Mouse (Mus musculus): ENCODE measurements around the gene Mbd6.

Mbd6 gene

DNA sequence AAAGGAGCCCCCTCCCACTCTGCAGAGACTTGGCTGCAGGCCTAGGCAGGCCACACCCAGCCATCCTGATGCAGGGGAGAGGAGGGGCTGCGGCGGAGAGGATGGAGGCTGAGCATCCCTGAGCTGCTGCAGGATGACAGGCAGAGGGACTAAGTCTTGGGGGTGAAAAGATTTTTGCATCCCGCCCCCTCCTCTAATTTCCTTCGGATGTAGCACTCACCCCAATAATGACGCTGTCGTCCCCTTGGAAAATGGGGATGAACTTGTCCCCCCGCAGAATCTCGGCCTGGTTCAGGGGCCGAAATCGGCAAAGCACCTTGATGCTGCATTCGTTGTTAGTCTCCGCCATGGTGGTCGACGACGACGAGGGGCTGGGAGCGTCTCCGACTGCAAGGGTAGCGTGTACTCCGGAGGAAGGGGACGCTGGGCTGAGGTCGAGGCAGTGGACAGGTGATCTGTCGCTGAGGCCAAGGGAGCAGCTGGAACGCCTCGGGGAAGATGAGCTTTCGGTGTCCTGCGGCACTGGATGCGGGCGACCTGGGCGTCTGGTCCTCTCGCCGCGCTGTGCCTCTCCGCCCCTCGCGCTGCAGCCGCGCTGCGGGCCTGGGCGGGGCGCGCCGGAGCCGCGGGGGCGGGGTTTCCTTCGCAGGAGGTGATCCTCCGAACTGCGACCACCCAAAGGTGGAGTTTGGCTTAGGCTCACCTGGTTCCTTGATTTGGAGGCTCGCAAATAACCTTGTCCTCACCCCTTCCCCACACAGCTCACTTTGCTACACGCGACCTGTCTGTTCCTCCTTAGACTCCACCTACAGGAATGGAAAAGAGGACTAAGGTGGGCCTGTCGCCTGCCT lies 26.0 kb downstream of the Mbd6 start, which contains the start of gene Kif5a:
Gene Kif5a (minus strand): TSS at position 801 of the 851 bp plus-strand sequence.
- DNase-seq (ENCODE audit: low spot score in 2 of 2), result peak; percentile 64 to 75

DNA sequence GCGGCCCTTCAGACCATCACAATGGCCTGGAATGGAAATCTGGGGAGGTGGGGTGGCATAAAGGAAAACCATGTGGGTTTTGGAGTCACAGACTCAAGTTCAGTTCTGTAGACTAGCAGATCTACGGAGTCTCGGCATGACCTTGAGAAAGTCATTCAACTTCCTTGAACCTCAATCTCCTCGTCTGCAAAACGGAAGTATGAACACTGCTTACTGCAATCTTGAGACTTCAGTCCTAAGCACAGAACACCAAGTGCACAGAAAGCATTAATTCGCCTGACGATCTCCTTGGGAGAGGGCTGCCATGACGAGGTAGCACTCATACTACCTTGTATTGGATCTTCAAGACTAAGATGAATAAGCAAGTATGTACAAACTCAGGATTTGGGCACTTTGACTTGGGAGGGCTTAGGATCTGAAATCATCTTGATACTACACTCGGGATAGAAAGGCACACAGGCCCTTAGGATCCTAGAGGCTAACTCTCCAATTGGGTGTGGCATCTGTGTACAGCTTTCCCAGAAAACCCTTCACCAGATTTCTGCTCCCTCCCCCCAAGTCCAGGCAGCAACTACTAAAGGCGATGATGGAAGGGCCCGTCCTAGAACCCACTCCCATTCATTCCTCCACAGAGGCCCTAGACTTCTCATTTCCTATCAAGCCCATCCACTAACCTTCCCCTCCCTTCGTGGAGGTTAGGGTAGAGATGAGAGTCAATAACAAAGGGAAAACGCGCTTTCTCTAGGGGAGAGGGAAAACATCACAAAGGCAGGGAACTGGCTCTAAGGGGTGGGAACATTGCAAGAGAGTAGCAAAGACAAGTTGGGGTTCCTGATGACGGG lies 26.9 kb downstream of the Mbd6 start:
- no peak for DNase-seq (ENCODE audit: low spot score in 2 of 2)

DNA sequence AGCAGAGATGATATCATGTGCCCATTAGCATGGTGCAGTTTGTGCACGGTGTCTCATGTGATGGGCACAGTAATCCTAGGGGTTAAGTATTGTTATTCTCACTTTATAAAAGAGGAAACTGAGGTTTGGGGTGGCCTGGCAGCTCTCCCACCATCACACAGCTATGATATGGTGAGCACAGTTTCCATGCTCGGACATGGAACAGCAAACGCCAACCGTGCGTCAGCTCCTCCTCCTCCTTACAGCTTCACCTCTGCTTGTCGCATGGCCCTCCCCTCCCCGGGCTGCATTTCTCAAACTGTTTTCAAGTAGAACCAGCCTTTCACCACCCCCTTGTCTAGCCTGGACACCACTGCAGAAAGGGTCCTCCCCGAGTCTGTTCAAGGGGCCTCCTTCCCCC lies 30.3 kb downstream of the Mbd6 start:
- no peak for DNase-seq (ENCODE audit: low spot score in 2 of 2)

DNA sequence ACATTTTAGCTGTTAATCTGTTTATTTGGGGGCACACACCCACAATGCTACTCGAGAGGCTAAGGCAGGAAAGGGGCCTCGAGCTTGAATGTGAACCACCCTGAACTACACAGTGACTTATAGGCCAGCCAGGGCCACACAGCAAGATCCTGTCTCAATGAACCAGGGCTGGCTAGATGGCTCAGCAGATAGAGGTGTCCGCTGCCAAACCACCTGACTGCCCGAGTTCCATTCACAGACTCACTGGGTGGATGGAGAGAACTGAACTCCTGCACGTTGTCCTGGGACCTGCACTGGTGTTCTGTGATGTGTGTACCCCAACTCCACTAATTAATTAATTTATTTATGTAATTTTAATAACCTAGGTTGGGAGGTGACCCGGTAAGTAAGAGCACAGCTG lies 31.0 kb downstream of the Mbd6 start:
- no peak for DNase-seq (ENCODE audit: low spot score in 2 of 2)

DNA sequence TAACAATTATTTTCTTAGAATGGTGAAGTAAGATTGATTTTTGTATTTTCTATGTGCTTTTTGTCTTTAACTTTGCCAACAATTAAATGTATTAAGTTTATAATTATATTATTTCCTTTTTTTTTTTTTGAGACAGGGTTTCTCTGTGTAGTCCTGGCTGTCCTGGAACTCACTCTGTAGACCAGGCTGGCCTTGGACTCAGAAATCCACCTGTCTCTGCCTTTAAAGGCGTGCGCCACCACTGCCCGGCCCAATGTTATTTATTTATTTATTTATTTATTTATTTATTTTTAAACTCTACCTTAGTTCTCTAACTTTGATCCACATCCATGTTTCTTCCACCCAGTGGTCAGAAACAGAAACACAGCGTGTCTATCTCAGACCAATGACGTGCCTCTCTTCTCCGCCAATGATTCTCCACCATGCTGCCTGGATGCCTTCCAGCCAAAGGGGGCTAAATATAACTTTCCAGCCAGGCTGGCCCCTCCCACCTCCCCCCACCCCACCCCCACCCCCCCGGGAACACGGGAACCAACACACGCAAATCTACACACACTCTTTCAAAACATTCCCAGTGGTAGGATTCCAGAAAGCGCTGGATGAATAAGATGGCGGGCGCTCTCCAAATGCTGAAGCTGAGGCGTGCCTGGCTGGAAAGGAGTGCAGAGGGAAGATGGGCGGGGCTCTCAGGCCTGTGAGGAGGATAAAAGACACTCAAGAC lies 33.0 kb downstream of the Mbd6 start:
- DNase-seq (ENCODE audit: low spot score in 2 of 2), result peak in 1 of 2 experiments; percentile 37

DNA sequence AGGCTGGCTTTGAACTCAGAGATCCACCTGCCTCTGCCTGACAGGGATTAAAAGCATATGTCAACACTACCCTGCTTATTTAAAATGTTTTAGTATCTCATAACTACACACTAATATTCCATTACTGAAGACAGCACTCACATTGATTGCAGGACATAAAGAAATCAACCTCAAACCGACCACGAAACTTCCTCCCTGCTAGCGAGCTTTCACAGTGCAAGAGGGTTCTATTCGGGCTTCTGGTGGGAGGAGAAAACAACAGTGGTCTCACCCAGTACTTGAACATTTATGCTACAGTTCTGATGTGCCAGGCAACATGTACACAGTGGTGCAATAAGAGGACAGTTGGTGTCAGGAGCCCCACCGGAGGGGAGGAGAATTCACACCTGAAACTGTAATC lies 38.0 kb downstream of the Mbd6 start:
- DNase-seq (ENCODE audit: low spot score in 2 of 2), result no peak

DNA sequence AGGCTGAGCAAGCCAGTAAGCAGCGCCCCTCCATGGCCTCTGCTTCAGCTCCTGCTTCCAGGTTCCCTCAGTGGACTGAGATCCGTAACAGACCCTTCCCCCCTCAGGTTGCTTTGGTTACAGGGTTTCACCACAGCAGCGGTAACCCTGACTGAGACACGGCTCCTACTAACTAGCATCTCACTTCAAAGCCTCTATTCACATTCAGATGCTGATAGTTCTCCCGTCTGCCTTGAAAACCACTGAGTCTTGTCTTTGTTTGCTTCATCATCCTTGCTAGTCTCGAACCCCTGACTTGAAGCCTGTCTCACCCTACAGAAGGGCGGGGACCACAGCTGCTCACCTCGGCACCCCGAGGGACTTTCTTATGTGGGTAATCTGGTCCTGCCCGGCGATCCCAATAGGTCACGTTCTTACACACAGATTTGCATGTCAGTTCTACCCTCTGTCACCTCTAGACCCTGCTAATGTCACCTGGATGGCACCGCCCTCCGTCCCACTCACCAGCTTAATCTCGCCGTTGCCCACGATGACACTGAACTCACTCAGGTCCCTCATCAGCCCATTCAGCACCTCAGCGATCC lies 50.5 kb downstream of the Mbd6 start:
- no peak for DNase-seq (ENCODE audit: low spot score in 2 of 2)

DNA sequence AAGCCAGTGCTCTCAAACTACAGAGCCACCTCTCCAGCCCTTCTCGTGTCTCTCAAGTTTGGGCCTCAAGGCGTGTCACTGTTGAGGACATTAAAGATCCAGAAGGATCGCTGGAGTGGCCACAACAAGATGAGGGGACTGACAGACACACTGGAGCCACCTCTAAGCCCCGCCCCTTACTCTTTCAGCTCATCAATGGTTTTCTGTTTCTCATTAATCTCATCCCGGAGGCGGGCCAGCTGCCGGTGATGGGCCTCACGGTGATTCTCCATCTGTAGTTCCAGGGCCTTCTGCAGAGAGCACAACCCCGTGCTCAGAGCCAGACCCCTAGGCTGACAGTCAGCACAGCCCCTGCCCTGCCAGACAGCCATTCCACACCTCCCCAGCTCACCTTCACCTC lies 52.3 kb downstream of the Mbd6 start:
- no peak for DNase-seq (ENCODE audit: low spot score in 2 of 2)

DNA sequence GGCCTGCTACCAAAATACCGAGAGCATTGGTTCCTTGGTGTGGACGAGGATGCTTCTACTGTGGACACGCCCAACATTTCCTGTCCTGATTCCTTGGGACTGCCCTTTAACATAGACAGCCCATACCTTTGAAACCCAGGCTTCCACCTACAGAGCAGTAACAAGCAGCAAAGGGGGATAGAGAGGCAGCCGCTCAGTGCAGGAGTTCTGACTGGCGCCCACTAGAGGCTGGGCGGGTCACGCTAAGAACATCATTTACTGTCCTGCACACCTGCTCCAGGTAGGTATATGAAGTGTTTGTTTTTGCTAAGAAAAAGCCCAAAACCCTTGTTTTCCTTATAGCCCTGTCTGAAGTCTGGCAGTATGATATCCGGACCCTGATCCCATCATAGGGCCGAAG lies 55.7 kb downstream of the Mbd6 start:
- no peak for DNase-seq (ENCODE audit: low spot score in 2 of 2)

Data from right cerebral cortex, postnatal 36 days (tissue).